In the genomic region with DNA sequence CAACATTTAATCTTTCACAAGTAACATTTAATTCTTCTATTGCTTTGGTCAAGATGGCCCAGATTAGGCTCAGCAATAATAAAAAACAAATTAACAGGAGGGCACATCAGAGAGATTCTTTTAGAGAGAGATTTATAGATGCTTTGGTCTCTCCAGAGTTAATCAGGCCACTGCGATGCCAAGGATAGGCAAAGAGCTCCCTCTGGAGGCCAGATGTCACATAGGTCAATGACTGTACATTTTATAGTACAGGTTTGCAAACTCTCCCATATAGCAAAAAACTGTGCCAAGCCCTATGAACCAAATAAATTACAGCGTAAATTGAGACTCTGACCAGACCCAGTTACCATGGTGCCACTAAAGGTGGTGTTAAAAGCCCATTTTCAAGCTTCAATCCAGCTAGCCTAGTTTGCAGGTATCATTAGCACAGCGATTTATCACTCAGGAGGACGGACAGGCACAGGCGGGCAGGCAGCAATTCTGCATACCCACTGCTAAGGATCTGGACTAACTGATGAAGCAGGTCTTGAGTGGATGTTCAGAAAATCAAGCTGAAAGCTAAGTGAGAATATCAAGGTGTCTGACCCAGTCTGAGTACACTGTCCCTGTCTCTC, we compare ENCODE assay signal across 9 mouse cellular contexts. TPM values are rescaled to one million over a fixed set of nuclear protein-coding genes. Genes with fewer than 3 reads are reported as not detected.
DNase-seq lines count a peak whose midpoint lies in the region; ATAC-seq and TF ChIP-seq lines count a peak whose summit lies in the region.
"Had no signal": no experiment of that assay in that cellular context is flagged by ENCODE, and none has a peak within 500 bp of the region (broad histone marks: within the 10 kb centered on the region; RNA-seq: fewer than 3 reads in every experiment).

No protein-coding gene starts in this region.

- peak; percentile 90 for ATAC-seq in forebrain, embryonic 13.5 days
- peak; percentile 75 for ATAC-seq in hindbrain, embryonic 12.5 days (ENCODE audit: low FRiP score)

- no peaks in the 10 kb centered on the region for H3K9me3 ChIP-seq in ES-E14 (ENCODE audit: control insufficient read depth, insufficient read depth, low read depth, low read length)
- H3K9me3 ChIP-seq in forebrain, embryonic 13.5 days (replicated peaks) = no peaks in the 10 kb centered on the region
- no peaks in the 10 kb centered on the region; the same call in 1 of the 2 replicates for H3K9me3 ChIP-seq in hindbrain, embryonic 12.5 days (replicated peaks)

- in situ Hi-C loops in ES-E14 (cut with MboI; ENCODE audit: low sequenced_read_pairs in 2 of 2, unreplicated experiment in 2 of 2) = no loop called here

- H3K4me2 ChIP-seq in forebrain, embryonic 13.5 days = no peak overlapping the region
- no peak overlapping the region for H3K4me2 ChIP-seq in hindbrain, embryonic 12.5 days (replicated peaks)

- no peak overlapping the region for H3K9ac ChIP-seq in ES-E14 (ENCODE audit: insufficient read depth, low read depth, low read length, poor library complexity, severe bottlenecking)
- no peak overlapping the region for H3K9ac ChIP-seq in forebrain, embryonic 13.5 days
- no peak overlapping the region for H3K9ac ChIP-seq in hindbrain, embryonic 12.5 days

- H3K4me3 ChIP-seq in ES-E14 (ENCODE audit: insufficient read depth in 1 of 2, low read depth in 1 of 2, low read length in 2 of 2, poor library complexity in 1 of 2, severe bottlenecking in 1 of 2) = no peak overlapping the region
- no peak overlapping the region for H3K4me3 ChIP-seq in forebrain, embryonic 13.5 days
- H3K4me3 ChIP-seq in hindbrain, embryonic 12.5 days = no peak overlapping the region

- 57% methylated on average over 5 of the region's 5 CpGs for WGBS in forebrain, embryonic 13.5 days
- WGBS in hindbrain, embryonic 12.5 days = 55% methylated on average over 5 of the region's 5 CpGs

- H3K27me3 ChIP-seq in forebrain, embryonic 13.5 days = no peaks in the 10 kb centered on the region
- no peaks in the 10 kb centered on the region for H3K27me3 ChIP-seq in hindbrain, embryonic 12.5 days

- no peaks in the 10 kb centered on the region for H3K4me1 ChIP-seq in ES-E14 (ENCODE audit: control insufficient read depth in 2 of 2, insufficient read depth in 2 of 2, low read length in 2 of 2, poor library complexity in 1 of 2)
- no peaks in the 10 kb centered on the region for H3K4me1 ChIP-seq in forebrain, embryonic 13.5 days
- H3K4me1 ChIP-seq in hindbrain, embryonic 12.5 days = no peaks in the 10 kb centered on the region

- H3K36me3 ChIP-seq in ES-E14 (ENCODE audit: control insufficient read depth, insufficient read depth, low read length, poor library complexity, severe bottlenecking) = no peaks in the 10 kb centered on the region
- H3K36me3 ChIP-seq in forebrain, embryonic 13.5 days (ENCODE audit: poor library complexity, severe bottlenecking) = no peaks in the 10 kb centered on the region
- H3K36me3 ChIP-seq in hindbrain, embryonic 12.5 days = no peaks in the 10 kb centered on the region

- H3K27ac ChIP-seq in ES-E14 (ENCODE audit: insufficient read depth, low read depth, low read length, poor library complexity, severe bottlenecking) = no peak overlapping the region
- no peak overlapping the region for H3K27ac ChIP-seq in forebrain, embryonic 13.5 days
- no peak overlapping the region for H3K27ac ChIP-seq in hindbrain, embryonic 12.5 days

- DNase-seq in ES-E14 (ENCODE audit: low read depth, low spot score) = no peak
- peak; percentile 56 for DNase-seq in c-Kit-positive CD71-negative TER-119-negative erythroid progenitor cells, embryonic 14.5 days (ENCODE audit: low read depth)
- DNase-seq in layer of hippocampus, adult 9-11 months = peak; percentile 36
- peak; percentile 77 for DNase-seq in lung, postnatal 10 days
- peak; percentile 25 for DNase-seq in retina, adult 2 months (ENCODE audit: low read depth, low spot score)
- peak; percentile 69 for DNase-seq in thymus, postnatal 14 days

TF ChIP-seq in ES-E14, 5 proteins besides CTCF, POLR2A, EP300 and RAD21:
- no peak for TF ChIP-seq ZNF384 (IDR thresholded peaks at IDR 0.05; ENCODE audit: low read depth, low read length)
- TF ChIP-seq ZC3H11A (IDR thresholded peaks at IDR 0.05; ENCODE audit: borderline replicate concordance, low read depth, low read length) = peak; percentile 71
- TF ChIP-seq HCFC1 (IDR thresholded peaks at IDR 0.05; ENCODE audit: borderline replicate concordance, insufficient read depth, low read length) = no peak

RNA-seq across cellular contexts. Expression of gene Gcsam, which starts 20.3 kb away (rescaled TPM):
- not detected in 2 replicates for total RNA-seq in ES-E14 (2012; rRNA removed)
- not detected in 2 replicates for polyA plus RNA-seq in forebrain, embryonic 13.5 days (2015; fragmentation: Nextera tagmentation; extraction: Ambion mirVana)
- polyA plus RNA-seq in hindbrain, embryonic 12.5 days (2016; fragmentation: Nextera tagmentation; extraction: Ambion mirVana) = 0.08 TPM in 1 of 2 replicates, not detected in the other
- total RNA-seq: gastrocnemius, adult 8-10 months had no signal

RNA-seq across cellular contexts. Expression of gene BC016579, which starts 23.4 kb away (rescaled TPM):
- 0.21 and 0.27 TPM in 2 replicates for total RNA-seq in ES-E14 (2012; rRNA removed)
- not detected in 2 replicates for polyA plus RNA-seq in forebrain, embryonic 13.5 days (2015; fragmentation: Nextera tagmentation; extraction: Ambion mirVana)
- polyA plus RNA-seq in hindbrain, embryonic 12.5 days (2016; fragmentation: Nextera tagmentation; extraction: Ambion mirVana) = 0.27 TPM in 1 of 2 replicates, not detected in the other
- total RNA-seq: gastrocnemius, adult 8-10 months had no signal
